In genomic region chrX:12080095-12080903, GRCm38 (mm10) we compare ENCODE assay signal across 8 mouse cellular contexts.
DNase-seq lines count a peak whose midpoint lies in the region; ATAC-seq lines count a peak whose summit lies in the region.

No protein-coding gene starts in this region.

- H3K4me2 ChIP-seq in limb, embryonic 13.5 days (replicated peaks): peak overlapping the region; percentile 81
- H3K4me2 ChIP-seq in midbrain, embryonic 12.5 days (replicated peaks): peak overlapping the region; percentile 61

- H3K4me1 ChIP-seq in limb, embryonic 13.5 days: peaks cover 41% of the 10 kb centered on the region
- peaks cover 36% of the 10 kb centered on the region for H3K4me1 ChIP-seq in midbrain, embryonic 12.5 days

- H3K9ac ChIP-seq in limb, embryonic 13.5 days: peak overlapping the region; percentile 80
- peak overlapping the region; percentile 86 for H3K9ac ChIP-seq in midbrain, embryonic 12.5 days (replicated peaks)

- no peaks in the 10 kb centered on the region for H3K36me3 ChIP-seq in limb, embryonic 13.5 days
- no peaks in the 10 kb centered on the region for H3K36me3 ChIP-seq in midbrain, embryonic 12.5 days

- H3K27me3 ChIP-seq in limb, embryonic 13.5 days: peaks cover 97% of the 10 kb centered on the region
- H3K27me3 ChIP-seq in midbrain, embryonic 12.5 days: peaks cover 97% of the 10 kb centered on the region

- H3K27ac ChIP-seq in limb, embryonic 13.5 days: peak overlapping the region; percentile 84
- peak overlapping the region; percentile 95 for H3K27ac ChIP-seq in midbrain, embryonic 12.5 days (replicated peaks)

- intact Hi-C loops in gastrocnemius, postnatal 14 days (cut with DNase I; ENCODE audit: low total_unique reads): no loop called here

- no peaks in the 10 kb centered on the region for H3K9me3 ChIP-seq in limb, embryonic 13.5 days
- H3K9me3 ChIP-seq in midbrain, embryonic 12.5 days: no peaks in the 10 kb centered on the region

- peak overlapping the region; percentile 63 for H3K4me3 ChIP-seq in limb, embryonic 13.5 days
- H3K4me3 ChIP-seq in midbrain, embryonic 12.5 days: peak overlapping the region; percentile 67

- WGBS in limb, embryonic 13.5 days: 1% methylated on average over 28 of the region's 97 CpGs
- 2% methylated on average over 36 of the region's 97 CpGs for WGBS in midbrain, embryonic 12.5 days

- peak; percentile 15 for ATAC-seq in inflammation-experienced regulatory T-cells, adult 6 months
- ATAC-seq in limb, embryonic 13.5 days (ENCODE audit: low FRiP score, low read depth): peak; percentile 13
- ATAC-seq in midbrain, embryonic 12.5 days (ENCODE audit: low FRiP score, low read depth): peak; percentile 36

- peak; percentile 45 for DNase-seq in gastrocnemius, adult 18-20 months (ENCODE audit: low spot score)
- no peak for DNase-seq in gastrocnemius, adult 8-10 months (ENCODE audit: low spot score in 2 of 2)
- DNase-seq in cerebellum, postnatal 10 days: peak; percentile 77 to 80
- peak; percentile 71 for DNase-seq in gastrocnemius, postnatal 14 days
- DNase-seq in spleen, postnatal 14 days (ENCODE audit: low spot score in 2 of 2): peak; percentile 42 to 45

Comparison
In these comparisons a context has a peak if more than half of its experiments do, and no peak if none do; other contexts are left out.
1. DNase-seq: peak in gastrocnemius, adult 18-20 months (single experiment), cerebellum, postnatal 10 days (2 of 2), gastrocnemius, postnatal 14 days (single experiment) and spleen, postnatal 14 days (2 of 2); none in gastrocnemius, adult 8-10 months (0 of 2).
2. Peak in every context shown above with its lines, with median percentiles within 50 percentile points of each other: ATAC-seq.